Mouse (Mus musculus): ENCODE data around the gene Asf1b. TPM values are rescaled to one million over a fixed set of nuclear protein-coding genes. Genes with fewer than 3 reads are reported as not detected.

Gene Asf1b
- total RNA-seq, 2 experiments from 2014 or later: 0.44 to 0.82 TPM

DNA sequence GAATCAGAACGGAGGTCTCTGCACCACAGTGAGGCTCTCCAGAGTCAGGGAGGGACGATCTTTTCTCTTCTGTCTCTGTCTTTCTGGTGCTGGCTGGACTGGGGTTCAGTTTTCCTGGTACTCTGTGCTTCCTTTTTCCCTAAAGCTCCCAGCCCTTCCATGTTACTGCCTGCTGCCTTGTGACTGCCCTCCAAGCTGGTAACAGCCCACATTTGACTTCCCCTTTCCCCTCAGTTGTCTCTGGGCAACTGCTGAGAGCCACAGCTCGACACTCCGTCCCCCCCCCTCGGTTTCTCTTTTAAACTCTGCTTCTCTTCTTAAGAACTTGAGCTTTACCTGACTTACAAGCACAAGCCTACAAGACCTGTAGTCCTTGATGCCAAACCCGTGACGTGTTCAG, 33.9 kb downstream of the Asf1b start:
- TF ChIP-seq CTCF (conservative IDR thresholded peaks at IDR 0.05): no peak
- no peak overlapping the region for H3K4me3 ChIP-seq

DNA sequence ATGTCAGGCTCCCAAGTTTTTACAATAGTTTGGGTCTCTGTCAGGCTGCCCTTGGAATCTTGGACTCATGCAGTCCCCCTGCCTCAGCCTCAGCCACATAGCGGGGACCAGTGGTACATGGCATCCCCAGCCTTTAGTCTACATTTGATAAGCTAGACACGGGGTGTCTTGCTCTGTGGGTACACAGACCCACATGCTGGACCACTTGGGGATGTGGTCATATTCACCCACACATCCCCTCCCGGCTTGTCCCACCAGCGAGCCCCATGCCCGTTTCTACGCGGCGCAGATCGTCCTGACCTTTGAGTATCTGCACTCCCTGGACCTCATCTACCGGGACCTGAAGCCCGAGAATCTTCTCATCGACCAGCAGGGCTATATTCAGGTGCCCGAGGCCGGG, 34.9 kb downstream of the Asf1b start:
- no peak for TF ChIP-seq CTCF (conservative IDR thresholded peaks at IDR 0.05)
- Histone ChIP-seq H3K4me3 (no peak overlapping the region), H3K27ac (no peak overlapping the region)
- no peak for DNase-seq (ENCODE audit: low spot score in 2 of 2)

More for the DNA sequence above, 33.9 kb downstream of the Asf1b start:
- no peak for DNase-seq (ENCODE audit: low spot score in 2 of 2)
- H3K27ac ChIP-seq: no peak overlapping the region

DNA sequence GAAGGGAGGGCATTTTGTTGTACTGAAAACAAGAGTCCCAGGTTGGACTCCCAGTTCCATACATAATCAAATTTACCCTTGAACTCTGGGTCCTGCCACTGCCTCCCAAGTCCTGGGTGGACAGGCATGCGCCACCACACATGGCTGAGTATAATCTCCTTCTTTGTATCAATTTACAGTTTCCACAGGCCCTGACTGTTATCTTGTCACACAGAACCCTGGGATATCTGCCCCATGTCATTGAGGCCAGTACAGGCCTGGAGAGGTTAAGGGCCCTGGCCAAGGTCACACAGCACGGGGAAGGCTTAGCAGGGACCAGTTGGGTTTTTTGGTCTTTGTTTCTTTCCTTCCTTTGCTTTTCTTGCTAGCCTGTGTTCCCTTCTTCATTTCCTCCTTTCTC, 37.2 kb downstream of the Asf1b start:
- TF ChIP-seq CTCF (conservative IDR thresholded peaks at IDR 0.05): no peak

DNA sequence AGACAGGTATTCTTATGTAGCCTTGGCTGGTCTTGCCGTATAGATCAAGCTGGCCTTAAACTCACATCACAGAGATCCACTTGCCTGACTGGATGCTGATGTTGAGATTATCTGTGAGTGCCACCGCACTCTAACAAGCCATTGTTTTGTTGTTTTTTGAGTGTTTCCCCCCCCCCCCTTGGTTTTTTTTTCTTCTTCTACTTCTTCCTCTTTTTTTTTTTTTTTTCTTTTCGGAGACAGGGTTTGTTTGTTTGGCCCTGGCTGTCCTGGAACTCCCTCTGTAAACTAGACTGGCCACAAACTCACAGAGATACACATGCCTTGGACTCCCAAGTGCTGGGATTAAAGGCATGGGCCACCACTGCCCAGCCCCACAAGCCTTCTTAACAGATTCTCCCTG, 38.7 kb downstream of the Asf1b start:
- H3K27ac ChIP-seq: no peak overlapping the region
- H3K4me3 ChIP-seq: no peak overlapping the region
- TF ChIP-seq CTCF (conservative IDR thresholded peaks at IDR 0.05): no peak
- no peak for DNase-seq (ENCODE audit: low spot score in 2 of 2)

More for the DNA sequence above, 37.2 kb downstream of the Asf1b start:
- DNase-seq (ENCODE audit: low spot score in 2 of 2): no peak
- H3K27ac ChIP-seq: no peak overlapping the region
- no peak overlapping the region for H3K4me3 ChIP-seq

DNA sequence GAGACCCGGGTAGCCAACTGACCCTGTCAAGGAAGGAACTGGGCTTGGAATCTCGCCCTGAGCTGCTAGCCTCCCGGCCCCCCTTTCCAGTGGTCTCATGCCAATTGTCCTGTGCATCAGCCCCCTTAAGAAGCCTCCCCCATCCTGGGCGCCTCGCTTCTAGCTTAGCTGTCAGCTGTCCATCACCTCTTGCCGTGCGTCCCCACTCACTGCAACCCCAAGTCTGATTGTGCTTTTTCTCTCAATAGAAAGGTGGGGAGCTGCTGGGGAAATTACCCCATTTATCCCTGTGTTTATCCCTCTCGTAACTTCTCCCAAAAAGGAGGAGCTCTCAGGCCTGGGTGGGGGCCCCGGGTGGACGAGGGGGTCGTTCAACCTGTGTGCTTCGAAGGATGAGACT, 40.7 kb downstream of the Asf1b start:
- H3K4me3 ChIP-seq: peak overlapping the region; percentile 66

DNA sequence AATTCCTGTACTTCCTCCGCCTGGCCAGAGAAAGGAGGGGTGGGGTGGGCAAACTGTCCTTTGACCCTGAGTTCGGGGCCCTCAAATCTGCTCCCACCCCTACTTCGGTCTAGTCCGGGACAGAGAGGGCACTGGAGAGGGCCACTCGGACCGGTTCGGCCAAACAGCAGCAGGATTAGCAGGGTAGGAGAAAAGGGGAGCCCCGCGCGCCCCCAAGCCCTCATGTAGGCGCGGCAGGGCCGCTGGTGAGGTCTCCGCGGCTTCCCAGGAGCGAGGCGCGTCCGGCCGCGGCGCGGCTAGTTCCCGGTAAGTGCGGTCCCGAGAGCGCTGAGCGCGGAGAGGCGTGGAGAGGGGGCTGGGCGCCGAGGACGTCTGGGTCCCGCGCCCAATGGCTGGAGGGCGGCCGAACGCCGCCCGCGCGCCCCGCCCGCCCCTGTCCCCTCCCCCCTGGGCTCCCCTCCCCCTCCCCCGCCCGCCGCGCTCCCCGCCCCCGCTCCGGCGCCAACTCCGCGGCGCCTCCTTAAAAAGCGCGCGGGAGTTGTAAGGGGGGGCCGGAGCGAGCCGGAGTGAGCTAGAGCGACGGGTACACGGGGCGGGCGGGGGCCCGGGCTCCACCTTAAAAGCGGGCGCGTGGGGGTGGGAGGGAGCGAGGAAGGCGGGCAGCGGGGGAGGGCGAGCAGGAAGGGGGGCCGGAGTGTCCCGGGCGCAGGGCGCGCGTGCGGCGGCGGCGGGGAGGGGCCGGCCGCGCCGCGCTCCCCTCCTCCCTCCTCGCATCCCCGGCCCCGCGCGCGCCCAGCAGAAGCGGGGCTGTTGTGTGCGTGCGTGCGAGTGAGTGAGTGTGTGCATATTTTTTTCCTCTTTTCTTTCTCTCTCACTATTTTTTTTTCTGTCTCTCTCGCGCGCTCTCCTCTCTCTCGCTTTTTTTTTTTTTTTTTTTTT, 41.5 kb downstream of the Asf1b start:
- H3K27ac ChIP-seq: peak overlapping the region; percentile 94
- no peak for TF ChIP-seq CTCF (conservative IDR thresholded peaks at IDR 0.05)
- peak; percentile 63 to 77 for DNase-seq (ENCODE audit: low spot score in 2 of 2)
- H3K4me3 ChIP-seq: peak overlapping the region; percentile 66

More for the DNA sequence above, 40.7 kb downstream of the Asf1b start:
- DNase-seq (ENCODE audit: low spot score in 2 of 2): no peak
- no peak for TF ChIP-seq CTCF (conservative IDR thresholded peaks at IDR 0.05)
- H3K27ac ChIP-seq: peak overlapping the region; percentile 93

DNA sequence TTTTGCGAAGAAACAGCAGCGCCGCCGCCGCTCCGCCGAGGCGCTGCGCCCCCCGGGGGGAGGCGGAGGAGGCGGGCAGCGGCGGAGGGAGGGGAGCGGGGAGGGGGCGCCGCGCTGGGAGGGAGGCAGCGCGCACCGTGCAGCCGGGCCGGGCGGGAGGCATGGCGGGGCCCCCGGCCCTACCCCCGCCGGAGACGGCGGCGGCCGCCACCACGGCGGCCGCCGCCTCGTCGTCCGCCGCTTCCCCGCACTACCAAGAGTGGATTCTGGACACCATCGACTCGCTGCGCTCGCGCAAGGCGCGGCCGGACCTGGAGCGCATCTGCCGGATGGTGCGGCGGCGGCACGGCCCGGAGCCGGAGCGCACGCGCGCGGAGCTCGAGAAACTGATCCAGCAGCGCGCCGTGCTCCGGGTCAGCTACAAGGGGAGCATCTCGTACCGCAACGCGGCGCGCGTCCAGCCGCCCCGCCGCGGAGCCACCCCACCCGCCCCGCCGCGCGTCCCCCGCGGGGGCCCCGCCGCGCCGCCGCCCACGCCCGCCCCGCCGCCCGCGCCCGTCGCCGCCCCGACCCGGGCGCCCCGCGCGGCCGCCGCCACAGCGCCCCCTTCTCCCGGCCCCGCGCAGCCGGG, 42.3 kb downstream of the Asf1b start, which contains the start of gene Samd1:
TSS of gene Samd1 (plus strand) at position 162 of the 631 bp plus-strand sequence.
- Histone ChIP-seq H3K27ac (peak within 1 kb of the TSS; percentile 94), H3K4me3 (peak within 1 kb of the TSS; percentile 68)
- no peak for TF ChIP-seq CTCF (conservative IDR thresholded peaks at IDR 0.05)
- DNase-seq (ENCODE audit: low spot score in 2 of 2): peak in 1 of 2 experiments; percentile 52

DNA sequence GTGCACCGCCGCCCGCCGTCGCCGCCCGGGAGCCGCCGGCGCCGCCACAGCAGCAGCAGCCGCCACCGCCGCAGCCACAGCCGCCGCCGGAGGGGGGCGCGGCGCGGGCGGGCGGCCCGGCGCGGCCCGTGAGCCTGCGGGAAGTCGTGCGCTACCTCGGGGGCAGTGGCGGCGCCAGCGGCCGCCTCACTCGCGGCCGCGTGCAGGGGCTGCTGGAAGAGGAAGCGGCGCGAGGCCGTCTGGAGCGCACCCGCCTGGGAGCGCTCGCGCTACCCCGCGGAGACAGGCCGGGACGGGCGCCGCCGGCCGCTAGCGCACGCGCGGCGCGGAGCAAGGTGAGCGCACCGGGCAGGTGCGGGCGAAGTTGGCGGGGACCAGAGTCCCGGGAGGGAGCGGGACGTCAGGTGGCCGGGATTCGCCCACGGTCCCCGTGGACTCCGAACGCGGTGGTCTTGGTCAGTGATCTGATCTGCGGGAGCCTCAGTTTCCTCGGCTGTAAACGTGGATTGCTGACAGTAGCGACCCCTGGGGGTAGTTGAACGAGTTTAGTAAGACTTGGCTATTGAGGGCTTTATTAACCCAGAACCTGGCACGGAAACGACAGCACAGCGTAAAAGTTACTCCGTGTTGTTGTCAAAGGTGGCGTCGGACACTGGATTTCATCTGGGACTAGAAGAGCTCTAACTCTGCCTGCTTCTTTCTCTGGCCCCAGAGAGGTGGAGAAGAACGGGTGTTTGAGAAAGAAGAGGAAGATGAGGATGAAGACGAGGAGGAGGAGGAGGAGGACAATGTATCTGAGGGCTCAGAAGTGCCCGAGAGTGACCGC, 43.1 kb downstream of the Asf1b start:
- peak; percentile 75 for TF ChIP-seq CTCF (conservative IDR thresholded peaks at IDR 0.05)
- Histone ChIP-seq H3K27ac (peak overlapping the region; percentile 61), H3K4me3 (peak overlapping the region; percentile 68)
- DNase-seq (ENCODE audit: low spot score in 2 of 2): peak; percentile 43 to 48

DNA sequence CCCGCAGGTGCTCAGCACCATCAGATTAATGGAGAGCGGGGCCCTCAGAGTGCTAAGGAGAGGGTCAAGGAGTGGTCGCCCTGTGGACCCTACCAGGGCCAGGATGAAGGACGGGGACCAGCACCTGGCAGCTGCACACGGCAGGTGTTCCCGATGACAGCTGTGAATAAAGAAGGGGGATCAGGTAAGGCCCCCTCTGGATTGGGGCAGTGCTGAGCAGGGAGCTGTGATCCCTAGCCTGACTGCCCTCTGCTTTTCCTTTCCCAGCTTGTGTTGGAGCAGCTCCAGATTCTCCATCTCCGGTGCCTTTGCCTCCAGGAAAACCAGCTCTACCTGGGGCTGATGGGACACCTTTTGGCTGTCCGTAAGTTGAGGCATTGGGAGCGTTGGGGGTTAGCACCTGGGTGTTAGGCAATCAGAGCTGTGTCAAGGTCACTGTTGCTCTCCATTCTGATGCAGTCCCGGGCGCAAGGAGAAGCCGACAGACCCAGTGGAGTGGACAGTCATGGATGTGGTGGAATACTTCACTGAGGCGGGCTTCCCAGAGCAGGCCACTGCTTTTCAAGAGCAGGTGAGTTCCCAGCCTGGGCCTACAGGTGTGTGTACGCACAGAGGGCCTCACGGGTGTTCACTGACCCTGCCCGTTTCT, 43.9 kb downstream of the Asf1b start:
- Histone ChIP-seq H3K4me3 (peak overlapping the region; percentile 68), H3K27ac (no peak overlapping the region)
- no peak for DNase-seq (ENCODE audit: low spot score in 2 of 2)
- no peak for TF ChIP-seq CTCF (conservative IDR thresholded peaks at IDR 0.05)

DNA sequence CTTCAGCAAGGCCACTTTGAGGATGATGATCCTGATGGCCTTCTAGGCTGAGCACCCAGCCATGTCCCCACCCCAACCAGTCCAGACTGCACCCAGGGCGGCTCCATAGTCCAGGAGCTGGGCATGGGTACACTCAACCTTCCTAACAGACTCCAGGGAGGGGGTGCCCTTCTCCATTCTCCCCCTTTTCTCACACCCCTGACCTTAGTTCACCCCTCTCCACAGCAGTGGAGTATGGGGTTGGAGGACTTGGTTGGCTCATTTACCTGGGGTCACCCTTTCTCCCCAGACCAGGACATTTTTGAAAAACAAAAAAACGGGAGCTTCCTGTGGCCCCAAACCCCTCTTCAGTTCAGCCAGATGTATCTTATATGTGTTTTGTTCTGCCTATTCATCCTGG, 44.5 kb downstream of the Asf1b start:
- Histone ChIP-seq H3K4me3 (no peak overlapping the region), H3K27ac (no peak overlapping the region)
- no peak for DNase-seq (ENCODE audit: low spot score in 2 of 2)
- no peak for TF ChIP-seq CTCF (conservative IDR thresholded peaks at IDR 0.05)

DNA sequence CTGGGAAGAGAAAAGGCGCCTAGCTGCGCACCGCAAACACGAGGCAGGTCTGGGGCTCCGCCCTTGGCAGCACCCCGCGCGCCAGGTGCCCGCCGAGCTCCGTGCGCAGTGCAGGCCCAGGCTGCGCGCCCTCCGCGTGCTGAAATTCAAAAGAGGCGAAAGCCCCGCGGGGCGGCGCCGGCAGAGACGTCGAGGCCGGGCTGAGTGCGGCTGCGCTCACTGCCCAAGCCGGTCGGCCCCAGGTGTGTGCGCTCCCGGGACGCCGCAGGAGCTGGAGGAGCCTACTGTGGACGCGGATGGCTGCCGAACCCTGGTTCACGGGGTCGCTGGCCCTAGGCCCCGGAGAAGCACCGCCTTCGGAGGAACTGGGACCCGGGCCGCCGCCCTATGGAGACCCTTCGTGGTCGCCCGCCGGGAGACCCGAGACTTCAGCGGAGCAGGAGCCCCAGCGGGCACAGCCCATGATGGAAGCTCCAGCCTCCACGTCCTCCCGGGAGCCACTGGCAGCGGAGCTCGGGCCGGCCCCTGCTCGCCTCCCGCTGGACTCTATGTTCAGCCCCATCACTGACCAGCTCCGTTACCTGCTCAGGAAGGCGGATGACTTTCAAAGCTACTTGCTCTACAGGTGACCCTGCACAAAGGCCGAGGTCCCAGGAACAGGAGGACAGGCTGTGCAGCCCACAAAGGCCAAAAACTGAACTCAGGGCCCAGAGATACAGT, 46.1 kb downstream of the Asf1b start, which contains the start of gene 1700067K01Rik:
TSS of gene 1700067K01Rik (plus strand) at position 222 of the 720 bp plus-strand sequence.
- DNase-seq (ENCODE audit: low spot score in 2 of 2): no peak
- no peak for TF ChIP-seq CTCF (conservative IDR thresholded peaks at IDR 0.05)
- H3K4me3 ChIP-seq: no peak within 1 kb of the TSS

More for the DNA sequence above, 46.1 kb downstream of the Asf1b start, which contains the start of gene 1700067K01Rik:
- H3K27ac ChIP-seq: no peak within 1 kb of the TSS
